Mouse (Mus musculus) E14TG2a.4 (cell line): ENCODE measurements around the gene Dvl1.

Experiments
- CTCF ChIP-seq: conservative IDR thresholded peaks from 2 replicates; pipeline ENCODE4 v1.5.1; 2014; ENCODE audit warnings: low read length
- POU5F1 ChIP-seq: IDR thresholded peaks from 2 replicates; pipeline ENCODE4 v1.6.1; 2014; ENCODE audit warnings: low read length, borderline replicate concordance

DNA sequence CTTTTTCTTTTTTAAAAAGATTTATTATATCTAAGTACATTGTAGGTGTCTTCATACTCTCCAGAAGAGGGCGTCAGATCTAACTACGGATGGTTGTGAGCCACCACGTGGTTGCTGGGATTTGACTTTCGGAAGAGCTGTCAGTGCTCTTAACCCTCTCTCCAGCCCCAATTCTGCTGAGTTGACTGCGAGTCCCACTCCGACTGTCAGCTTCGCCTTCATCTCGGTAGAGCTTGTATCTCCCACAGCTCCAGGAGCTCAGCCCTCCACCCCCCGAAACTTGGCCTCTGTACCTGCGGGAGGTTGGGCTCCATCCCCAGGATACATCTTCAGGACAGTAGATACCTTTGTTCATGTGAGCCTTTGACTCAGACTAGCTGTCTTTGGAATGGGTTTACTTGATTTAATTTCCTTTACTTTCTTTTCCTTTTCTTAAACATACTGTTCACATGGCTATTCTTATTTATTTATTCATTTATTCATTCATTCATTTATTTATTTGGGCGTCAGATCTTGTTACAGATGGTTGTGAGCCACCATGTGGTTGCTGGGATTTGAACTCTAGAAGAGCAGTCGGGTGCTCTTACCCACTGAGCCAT is 44.4 kb upstream of the Dvl1 start, which contains the start of gene Mrpl20:
- TF ChIP-seq CTCF (0 out of 2 replicates have a peak, but pooled peaks have one; percentile 9), POU5F1 (no peak)
